Mouse (Mus musculus) ES-E14 (cell line): ENCODE data around the gene Ppp1r1b. TPM values are rescaled to one million over a fixed set of nuclear protein-coding genes. Genes with fewer than 3 reads are reported as not detected.

Experiments
- DNase-seq: peaks from one replicate; pipeline ENCODE4 v3.0.0-alpha.2; 2013; ENCODE audit warnings: low read depth, low spot score
- H3K27ac ChIP-seq: 2 replicates; pipeline ENCODE4 v1.5.1; 2012; ENCODE audit warnings: low read depth, mild to moderate bottlenecking, low read length, moderate library complexity, mixed read lengths; ENCODE audit not compliant: poor library complexity, insufficient read depth, severe bottlenecking
- H3K36me3 ChIP-seq: 2 replicates; pipeline ENCODE4 v1.6.1; 2012; ENCODE audit warnings: mild to moderate bottlenecking, low read length, moderate library complexity, mixed read lengths; ENCODE audit not compliant: control insufficient read depth, poor library complexity, insufficient read depth, severe bottlenecking
- H3K4me1 ChIP-seq, 2 experiments: fragments of 150-350 bp in 1 of 2; sonication (generic) in 1 of 2; 2 replicates each; pipeline ENCODE4 v1.6.1; 2012; ENCODE audit warnings: low read length in 2 of 2, mild to moderate bottlenecking in 1 of 2, mixed read lengths in 1 of 2; ENCODE audit not compliant: control insufficient read depth in 2 of 2, insufficient read depth in 2 of 2, poor library complexity in 1 of 2
- H3K4me3 ChIP-seq, 2 experiments: fragments of 150-350 bp in 1 of 2; sonication (generic) in 1 of 2; 2 replicates each; pipeline ENCODE4 v1.5.1; 2012; ENCODE audit warnings: low read length in 2 of 2, low read depth in 1 of 2, mild to moderate bottlenecking in 1 of 2, mixed read lengths in 1 of 2; ENCODE audit not compliant: insufficient read depth in 1 of 2, poor library complexity in 1 of 2, severe bottlenecking in 1 of 2
- H3K9ac ChIP-seq: 2 replicates; pipeline ENCODE4 v1.6.1; 2012; ENCODE audit warnings: low read depth, mild to moderate bottlenecking, low read length, mixed read lengths; ENCODE audit not compliant: poor library complexity, insufficient read depth, severe bottlenecking
- H3K9me3 ChIP-seq: fragments of 150-350 bp; sonication (generic); 2 replicates; pipeline ENCODE4 v1.6.1; 2012; ENCODE audit warnings: low read depth, mild to moderate bottlenecking, low read length; ENCODE audit not compliant: control insufficient read depth, insufficient read depth
- CHD2 ChIP-seq: IDR thresholded peaks from 2 replicates; pipeline ENCODE4 v1.6.1; 2014; ENCODE audit warnings: mild to moderate bottlenecking, low read depth, low read length, inconsistent platforms
- HCFC1 ChIP-seq: IDR thresholded peaks from 2 replicates; pipeline ENCODE4 v1.6.1; 2012; ENCODE audit warnings: low read length, inconsistent platforms, borderline replicate concordance; ENCODE audit not compliant: insufficient read depth
- MAFK ChIP-seq: IDR thresholded peaks from 2 replicates; pipeline ENCODE4 v1.6.1; 2014; ENCODE audit warnings: mild to moderate bottlenecking, low read depth, low read length, inconsistent platforms; ENCODE audit not compliant: insufficient read depth
- ZC3H11A ChIP-seq: IDR thresholded peaks from 2 replicates; pipeline ENCODE4 v1.6.1; 2012; ENCODE audit warnings: low read depth, mild to moderate bottlenecking, inconsistent platforms, low read length, borderline replicate concordance
- ZNF384 ChIP-seq: IDR thresholded peaks from 2 replicates; pipeline ENCODE4 v1.6.1; 2012; ENCODE audit warnings: low read depth, low read length, inconsistent platforms
- in situ Hi-C, 2 experiments: fragments of 600-800 bp; cut with MboI; formaldehyde crosslinking; loops; one replicate each; pipeline ENCODE4 v1.15.1; 2025; ENCODE audit warnings: low sequenced_read_pairs in 2 of 2, inconsistent platforms in 1 of 2; ENCODE audit not compliant: unreplicated experiment in 2 of 2
- total RNA-seq: library from RNA; depleted of rRNA; stranded (reverse); fragments of 300-350 nt; gene quantifications from 2 replicates; pipeline ENCODE4 v1.2.3, GENCODE M21; 2012

Gene Ppp1r1b
- total RNA-seq, 1 experiment = 0.22 TPM

- no peak for DNase-seq
- no peaks in the 10 kb centered on the region for H3K36me3 ChIP-seq
- H3K4me1 ChIP-seq = peaks cover 0 to 31% of the 10 kb centered on the region in 2 experiments; a peak in 1 of 4 replicates
- H3K9me3 ChIP-seq = no peaks in the 10 kb centered on the region
- TF ChIP-seq HCFC1 = no peak
- no peak for TF ChIP-seq CHD2
- TF ChIP-seq MAFK = no peak
- no peak for TF ChIP-seq ZC3H11A
- no peak for TF ChIP-seq ZNF384
- no peak overlapping the region for H3K9ac ChIP-seq
- no peak overlapping the region for H3K27ac ChIP-seq
- in situ Hi-C loops = no loop called here
- H3K4me3 ChIP-seq = no peak overlapping the region
Measured at GRCm38 (mm10) chr11:98388282-98388681, 40.1 kb downstream of the Ppp1r1b start.

GRCm38 (mm10) chr11:98389221-98389780 is 41.1 kb downstream of the Ppp1r1b start:
- Histone ChIP-seq H3K4me3 (no peak overlapping the region), H3K27ac (no peak overlapping the region), H3K36me3 (no peaks in the 10 kb centered on the region), H3K4me1 (peaks cover 0 to 31% of the 10 kb centered on the region in 2 experiments; a peak in 1 of 4 replicates), H3K9me3 (no peaks in the 10 kb centered on the region), H3K9ac (no peak overlapping the region)
- no peak for TF ChIP-seq MAFK
- no peak for TF ChIP-seq CHD2
- TF ChIP-seq HCFC1 = no peak
- TF ChIP-seq ZC3H11A = no peak
- TF ChIP-seq ZNF384 = no peak
- DNase-seq = no peak
- in situ Hi-C loops = no loop called here

GRCm38 (mm10) chr11:98390141-98390540 is 41.9 kb downstream of the Ppp1r1b start:
- in situ Hi-C loops = no loop called here
- Histone ChIP-seq H3K4me3 (no peak overlapping the region), H3K4me1 (peaks cover 0 to 31% of the 10 kb centered on the region in 2 experiments; a peak in 1 of 4 replicates), H3K27ac (no peak overlapping the region), H3K9ac (no peak overlapping the region), H3K9me3 (no peaks in the 10 kb centered on the region), H3K36me3 (no peaks in the 10 kb centered on the region)
- TF ChIP-seq HCFC1 (no peak), ZNF384 (no peak), CHD2 (no peak), MAFK (no peak), ZC3H11A (no peak)
- DNase-seq = no peak

GRCm38 (mm10) chr11:98392034-98392433 is 43.8 kb downstream of the Ppp1r1b start:
- H3K27ac ChIP-seq = no peak overlapping the region

More at GRCm38 (mm10) chr11:98392034-98392433, 43.8 kb downstream of the Ppp1r1b start:
- TF ChIP-seq ZNF384 (no peak), HCFC1 (no peak), CHD2 (no peak), ZC3H11A (no peak), MAFK (no peak)
- H3K4me3 ChIP-seq = peak overlapping the region in 1 of 2 experiments; percentile 26; a peak in 2 of 4 replicates
- H3K4me1 ChIP-seq = peaks cover 0 to 29% of the 10 kb centered on the region in 2 experiments; a peak in 1 of 4 replicates
- in situ Hi-C loops = no loop called here
- H3K9me3 ChIP-seq = no peaks in the 10 kb centered on the region
- H3K9ac ChIP-seq = no peak overlapping the region
- no peak for DNase-seq
- H3K36me3 ChIP-seq = no peaks in the 10 kb centered on the region
